Mouse (Mus musculus) thymus, postnatal 36 days (tissue): ENCODE data around the gene Cd36.

ENCODE experiments used
- DNase-seq, 2 experiments: peaks; one replicate each; pipeline ENCODE4 v3.0.0; 2022; ENCODE audit warnings: mixed read lengths in 2 of 2

The Cd36 gene

GRCm38 (mm10) chr5:17857871-17858270 is 30.7 kb downstream of the Cd36 start:
- DNase-seq: no peak

GRCm38 (mm10) chr5:17857262-17857661 is 31.3 kb downstream of the Cd36 start:
- DNase-seq: no peak

DNA sequence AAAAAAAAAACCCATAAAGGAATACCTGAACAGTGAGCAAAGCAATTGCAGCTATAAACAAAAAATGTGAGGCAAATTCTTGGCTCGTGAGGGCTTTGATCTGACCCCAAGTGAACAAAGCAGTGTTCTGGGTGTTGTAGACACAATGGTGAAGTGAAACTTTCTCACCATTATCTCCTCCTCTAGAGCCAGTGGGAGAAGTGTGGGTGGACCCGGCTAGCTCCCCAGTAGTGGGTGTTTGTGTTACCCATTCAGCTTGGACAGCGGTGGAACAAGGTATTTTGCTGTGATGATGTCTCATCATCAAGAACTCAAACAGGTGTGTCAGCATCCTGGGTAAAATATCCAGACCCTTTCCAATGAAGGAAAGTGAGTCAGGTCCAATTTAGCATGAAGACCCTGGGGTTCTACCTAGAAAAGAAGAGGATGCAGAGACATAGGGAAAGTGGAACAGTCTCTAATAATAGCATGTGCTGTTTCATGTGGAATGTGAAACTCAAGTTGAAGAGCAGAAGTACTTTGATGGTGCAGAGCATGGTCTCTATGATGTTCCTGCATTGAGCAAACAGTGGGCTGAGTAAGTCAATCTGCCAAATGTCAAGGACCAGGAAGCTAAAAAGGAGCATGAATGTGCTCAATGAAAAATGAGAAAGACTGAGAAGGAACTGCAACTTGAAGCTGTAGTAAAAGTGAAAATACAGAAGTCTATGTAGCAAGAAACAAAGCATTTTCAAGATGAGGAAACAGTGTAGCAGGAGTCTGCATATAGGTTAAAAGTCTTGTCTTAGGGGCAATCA is 34.3 kb downstream of the Cd36 start:
- no peak for DNase-seq

GRCm38 (mm10) chr5:17850582-17850981 is 38.0 kb downstream of the Cd36 start:
- no peak for DNase-seq

DNA sequence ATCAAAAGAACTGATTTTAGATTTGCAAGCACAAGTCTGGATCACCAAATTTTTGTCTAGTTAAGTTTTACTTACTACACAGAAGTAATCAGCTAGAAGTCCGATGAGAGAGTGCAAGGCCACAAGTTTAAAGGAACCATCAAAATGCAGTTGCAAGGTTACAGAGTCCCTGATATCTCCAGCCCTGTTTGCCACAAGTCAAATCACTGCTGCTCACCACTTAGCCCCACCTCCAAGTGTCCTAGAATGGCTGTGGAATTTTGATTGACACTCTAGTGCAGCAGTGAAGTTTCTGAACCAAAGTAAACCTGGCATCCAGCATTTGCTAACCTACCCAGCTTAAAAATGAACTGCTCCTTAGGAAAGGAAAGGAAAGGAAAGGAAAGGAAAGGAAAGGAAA is 39.0 kb downstream of the Cd36 start:
- no peak for DNase-seq

DNA sequence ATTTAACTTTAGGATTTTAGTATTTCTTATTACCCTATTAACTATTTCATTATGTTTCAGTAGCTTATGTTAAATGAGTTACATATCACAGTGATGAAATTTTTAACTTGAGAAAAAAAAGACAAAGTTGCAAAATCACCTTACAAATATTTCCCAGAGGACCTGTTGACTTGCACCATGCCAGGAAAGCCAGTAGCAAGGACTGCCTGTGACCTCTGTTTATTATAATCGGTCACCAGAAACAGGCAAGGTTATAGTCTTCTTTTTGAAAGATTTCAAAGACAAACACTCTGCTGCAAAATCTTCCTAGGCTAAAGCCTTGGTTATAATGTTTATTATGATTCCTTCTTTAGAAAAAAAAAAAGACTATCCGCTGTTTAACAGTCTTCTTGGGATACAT is 39.9 kb downstream of the Cd36 start:
- no peak for DNase-seq

DNA sequence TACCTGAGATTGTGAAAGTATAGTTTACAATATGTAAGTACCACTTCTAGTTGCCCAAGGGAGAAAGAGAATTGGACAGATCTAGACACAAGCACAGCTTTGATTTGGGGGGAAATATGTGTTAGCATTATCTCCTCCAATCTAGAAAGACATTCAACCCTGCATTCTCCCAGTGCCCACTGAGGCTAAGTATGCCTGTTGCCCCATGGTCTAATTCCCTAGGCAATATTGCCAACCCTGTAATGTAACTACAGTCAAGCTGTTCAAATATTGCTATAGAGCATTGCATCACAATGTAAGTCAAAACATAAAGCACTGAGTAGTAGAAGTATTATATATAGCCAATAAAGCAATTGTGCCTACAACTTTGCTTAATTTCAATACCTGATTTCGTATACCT is 40.3 kb downstream of the Cd36 start:
- DNase-seq: no peak

DNA sequence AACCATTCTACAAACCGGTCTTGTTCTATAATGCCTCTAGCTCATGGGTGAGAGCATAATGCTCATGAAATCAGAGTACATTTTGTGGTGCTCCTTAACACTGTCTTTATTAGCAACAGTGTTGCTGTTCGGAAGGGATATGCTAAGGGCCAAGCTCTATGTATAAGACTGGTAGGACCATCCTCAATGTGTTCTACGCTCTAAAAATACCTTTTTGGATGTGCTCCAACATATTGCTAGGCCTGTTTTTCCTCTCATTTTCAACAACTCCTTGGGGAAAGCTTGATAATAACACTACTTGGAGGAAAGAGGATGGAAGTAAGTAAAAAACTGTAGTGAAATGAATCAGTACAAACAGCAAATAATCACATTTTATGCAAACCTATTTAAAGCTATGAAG is 44.7 kb downstream of the Cd36 start:
- DNase-seq: no peak

- DNase-seq: no peak
Observed at GRCm38 (mm10) chr5:17843316-17843715, 45.3 kb downstream of the Cd36 start.

GRCm38 (mm10) chr5:17842111-17842729 is 46.4 kb downstream of the Cd36 start:
- DNase-seq: no peak

- DNase-seq: no peak
Observed at GRCm38 (mm10) chr5:17839549-17839948, 49.1 kb downstream of the Cd36 start.

- DNase-seq: no peak
Observed at GRCm38 (mm10) chr5:17836408-17836807, 52.2 kb downstream of the Cd36 start.

- no peak for DNase-seq
Observed at GRCm38 (mm10) chr5:17835302-17836097, 53.1 kb downstream of the Cd36 start.

DNA sequence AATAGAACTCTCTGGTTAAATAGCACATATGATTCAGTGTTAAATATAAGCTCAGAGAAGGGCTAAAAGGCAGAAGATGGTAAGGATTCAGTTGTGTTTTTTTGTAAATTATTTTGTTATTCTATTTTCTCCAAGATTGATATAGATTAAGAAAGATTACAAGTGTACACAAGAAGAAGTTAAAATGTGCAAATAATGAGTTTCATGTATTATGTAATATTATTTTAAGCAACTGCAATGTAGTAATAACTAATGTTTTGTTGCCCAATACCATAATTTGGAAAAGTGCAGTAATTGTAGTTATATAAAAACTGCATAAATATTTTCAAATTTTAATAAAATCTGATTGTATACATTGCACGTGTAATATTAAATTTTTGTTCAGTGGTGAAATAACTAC is 54.8 kb downstream of the Cd36 start:
- no peak for DNase-seq

DNA sequence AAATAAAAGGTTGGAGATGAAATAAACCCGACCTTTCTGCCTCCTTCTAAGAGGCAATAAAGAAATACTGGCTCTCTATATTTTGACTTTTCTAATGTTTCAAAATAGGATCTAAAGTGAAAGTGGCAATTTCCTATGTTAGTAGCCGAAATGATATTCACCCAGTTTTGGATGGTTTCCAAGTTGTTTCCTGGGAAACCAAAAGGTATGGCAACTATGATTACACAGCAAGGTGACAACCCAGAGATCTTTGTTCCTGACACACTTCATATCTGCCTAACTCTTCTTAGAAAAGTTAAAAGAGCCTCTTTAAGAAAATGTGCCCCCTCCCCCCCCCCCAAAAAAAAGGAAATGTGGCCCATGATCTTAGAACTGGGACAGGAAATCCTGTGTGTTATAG is 58.1 kb downstream of the Cd36 start:
- no peak for DNase-seq

DNA sequence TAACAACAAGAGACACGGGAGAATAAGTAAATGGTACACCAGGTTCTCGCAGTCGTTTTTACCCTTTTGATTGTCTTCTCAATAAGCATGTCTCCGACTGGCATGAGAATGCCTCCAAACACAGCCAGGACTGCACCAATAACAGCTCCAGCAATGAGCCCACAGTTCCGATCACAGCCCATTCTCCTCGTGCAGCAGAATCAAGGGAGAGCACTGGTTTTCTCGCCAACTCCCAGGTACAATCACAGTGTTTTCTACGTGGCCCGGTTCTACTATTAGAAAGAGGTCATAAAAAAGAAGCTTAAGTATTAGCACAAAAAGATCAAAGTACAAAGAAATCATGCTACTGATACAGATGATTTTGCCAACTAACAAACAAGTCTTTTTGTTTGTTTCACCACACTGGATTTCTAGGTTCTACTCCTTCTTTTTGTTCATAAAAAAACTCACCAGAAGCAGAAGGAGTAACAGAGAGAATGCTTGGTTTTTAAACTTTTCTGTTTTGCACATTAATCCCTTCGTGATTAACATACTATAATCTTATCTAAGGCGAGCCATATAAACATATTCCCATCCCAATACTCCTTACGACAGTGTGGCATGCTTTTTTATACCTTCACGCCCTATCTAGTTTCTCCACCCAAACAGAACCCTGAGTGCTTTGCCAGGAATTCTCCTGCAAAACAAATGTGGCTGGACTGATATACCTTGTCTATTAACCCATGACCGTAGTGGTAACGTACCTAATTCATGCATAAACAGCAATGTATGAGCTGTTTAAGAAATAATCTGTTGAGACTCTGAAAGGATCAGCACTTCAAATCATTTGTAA is 59.7 kb downstream of the Cd36 start:
- no peak for DNase-seq

DNA sequence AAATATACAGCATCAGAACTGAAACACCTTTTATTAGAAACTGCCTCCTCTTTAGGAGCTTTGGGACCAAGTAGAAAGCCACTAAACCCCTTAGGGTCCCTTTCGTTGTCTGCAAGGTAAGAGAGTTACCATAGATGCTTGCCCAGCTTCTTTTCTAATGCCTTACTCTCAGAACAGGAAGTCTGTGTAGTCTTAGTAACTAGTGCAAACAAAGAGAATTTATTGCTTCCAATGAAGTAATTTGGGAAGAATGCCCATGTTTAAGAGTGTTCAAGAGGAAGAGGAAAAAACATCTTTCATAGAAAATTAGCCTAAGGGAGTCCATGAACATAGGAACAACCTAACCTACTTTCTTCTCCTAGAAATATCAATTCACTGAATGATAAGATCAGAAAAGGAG is 67.2 kb downstream of the Cd36 start:
- no peak for DNase-seq

DNA sequence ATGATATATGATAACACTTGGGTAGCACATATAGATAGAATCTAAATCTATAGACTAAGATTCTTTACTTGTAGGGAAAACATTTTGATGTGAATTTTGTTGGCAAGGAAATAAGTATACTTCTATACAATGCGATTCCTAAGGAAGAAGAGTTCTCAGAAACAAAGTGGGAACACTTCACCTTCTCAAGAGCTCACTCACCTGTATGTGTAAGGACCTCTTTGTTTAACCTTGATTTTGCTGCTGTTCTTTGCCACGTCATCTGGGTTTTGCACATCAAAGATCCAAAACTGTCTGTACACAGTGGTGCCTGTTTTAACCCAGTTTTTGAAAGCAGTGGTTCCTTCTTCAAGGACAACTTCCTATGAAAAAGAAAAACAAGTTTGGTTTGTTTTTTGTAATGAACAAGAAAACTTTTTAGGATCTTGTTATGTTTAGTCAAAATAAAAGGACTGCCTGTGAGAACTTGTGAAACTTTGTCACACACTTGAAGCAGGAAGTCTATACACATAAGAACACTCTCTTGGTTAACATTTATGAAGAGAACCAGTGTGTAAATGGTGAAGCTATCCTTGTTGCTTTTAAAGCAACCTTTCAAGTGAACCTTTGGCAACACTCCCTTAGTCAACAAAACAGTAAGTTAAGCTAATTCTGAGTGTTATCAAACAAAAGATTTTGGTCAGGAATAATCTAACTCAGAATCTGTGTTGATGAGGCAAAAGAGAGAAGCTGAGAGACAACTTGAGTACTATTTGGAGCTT is 68.2 kb downstream of the Cd36 start:
- no peak for DNase-seq

DNA sequence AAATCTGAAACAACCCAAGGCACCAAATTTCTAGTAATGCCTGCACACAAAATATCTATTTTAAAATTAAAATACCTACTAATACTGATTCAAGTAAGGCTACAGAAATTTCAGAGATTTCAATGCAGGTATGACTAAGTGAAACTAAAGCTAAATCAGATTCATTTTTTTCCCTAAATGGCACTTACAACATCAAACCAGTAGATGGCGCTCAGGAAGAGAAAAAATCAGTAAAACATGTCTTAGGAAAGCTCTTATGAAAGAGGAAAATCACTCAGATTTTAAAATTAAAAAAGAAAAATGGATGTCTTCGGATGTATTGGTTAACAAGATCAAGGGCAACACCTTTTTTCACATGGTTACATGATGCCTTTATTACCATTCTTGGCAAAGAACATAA is 72.4 kb downstream of the Cd36 start:
- no peak for DNase-seq

GRCm38 (mm10) chr5:17810336-17810735 is 78.3 kb downstream of the Cd36 start:
- DNase-seq: no peak

DNA sequence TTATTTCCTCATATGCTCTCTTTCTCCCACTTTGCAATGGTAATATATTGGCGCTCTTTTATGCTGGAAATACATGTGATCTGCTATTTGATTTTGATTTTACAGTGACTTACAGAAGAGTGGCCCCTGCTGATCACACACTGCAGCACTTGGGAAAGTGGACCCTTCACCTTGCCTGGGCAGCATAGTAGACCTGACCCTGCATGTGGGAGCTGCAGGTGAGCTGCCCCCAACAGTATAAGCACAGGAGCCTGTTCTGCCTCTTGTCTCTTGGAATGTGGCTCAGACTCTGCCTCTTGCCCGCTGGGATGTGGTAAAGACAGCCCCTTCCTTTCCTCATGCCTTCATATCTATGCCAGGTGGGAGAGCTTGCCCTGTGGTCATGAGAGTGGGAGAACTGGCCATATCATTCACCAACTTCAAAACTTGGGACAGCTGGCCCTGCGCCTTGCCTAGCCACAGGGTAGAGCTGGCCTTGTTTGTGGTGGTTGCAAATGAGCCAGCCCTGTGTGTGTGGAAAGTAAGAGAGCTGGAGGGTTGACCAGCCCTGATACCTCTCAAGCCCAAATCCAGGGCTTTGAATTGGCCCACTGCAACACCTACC is 81.7 kb downstream of the Cd36 start:
- DNase-seq: no peak

- DNase-seq: no peak
Observed at GRCm38 (mm10) chr5:17776571-17776970, 112.0 kb downstream of the Cd36 start.
